Mouse (Mus musculus): ENCODE data around the gene Tada2b. TPM values are rescaled to one million over a fixed set of nuclear protein-coding genes. Genes with fewer than 3 reads are reported as not detected.

Gene Tada2b
- polyA plus RNA-seq, 1 experiment from 2014 or later = 1.5 TPM

DNA sequence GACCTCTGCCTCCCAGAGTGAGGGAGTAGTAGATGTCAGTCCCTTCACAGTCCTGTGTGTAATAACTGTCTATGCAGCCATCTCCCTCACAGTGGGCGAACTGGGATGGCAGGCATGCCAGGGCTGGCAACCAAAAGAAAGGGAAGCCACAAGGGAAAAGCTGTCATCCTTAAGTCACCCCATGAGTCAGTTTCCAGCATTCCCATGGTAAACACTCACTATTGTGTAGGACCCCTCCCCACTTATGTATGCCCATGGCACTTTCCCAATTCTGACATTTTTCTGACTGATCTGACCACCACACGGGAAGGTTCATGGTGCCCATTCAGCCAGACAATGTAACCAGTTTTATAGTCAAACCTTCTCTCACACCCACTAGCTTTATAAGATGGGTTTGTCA, 23.4 kb downstream of the Tada2b start:
- TF ChIP-seq CTCF (IDR thresholded peaks at IDR 0.05; ENCODE audit: low read depth) (no peak), EP300 (optimal IDR thresholded peaks at IDR 0.05) (no peak)
- H3K27ac ChIP-seq (replicated peaks) = no peak overlapping the region
- H3K9ac ChIP-seq (ENCODE audit: low read length) = no peak overlapping the region
- no peak overlapping the region for H3K4me2 ChIP-seq (replicated peaks; ENCODE audit: low read depth)
- no peak for DNase-seq (ENCODE audit: low spot score)
- no peaks in the 10 kb centered on the region for H3K9me3 ChIP-seq (ENCODE audit: control insufficient read depth, low read length)
- 88% methylated on average over 2 of the region's 2 CpGs for WGBS
- no peaks in the 10 kb centered on the region for H3K36me3 ChIP-seq (ENCODE audit: control insufficient read depth, insufficient read depth, low read length)
- ATAC-seq (ENCODE audit: low FRiP score, low TSS enrichment) = no peak
- no peaks in the 10 kb centered on the region for H3K27me3 ChIP-seq (ENCODE audit: control insufficient read depth, insufficient read depth, low read length)
- H3K4me3 ChIP-seq (ENCODE audit: low read depth, low read length) = no peak overlapping the region
- H3K4me1 ChIP-seq (replicated peaks; ENCODE audit: control insufficient read depth, insufficient read depth) = no peaks in the 10 kb centered on the region; the same call in 1 of the 2 replicates

DNA sequence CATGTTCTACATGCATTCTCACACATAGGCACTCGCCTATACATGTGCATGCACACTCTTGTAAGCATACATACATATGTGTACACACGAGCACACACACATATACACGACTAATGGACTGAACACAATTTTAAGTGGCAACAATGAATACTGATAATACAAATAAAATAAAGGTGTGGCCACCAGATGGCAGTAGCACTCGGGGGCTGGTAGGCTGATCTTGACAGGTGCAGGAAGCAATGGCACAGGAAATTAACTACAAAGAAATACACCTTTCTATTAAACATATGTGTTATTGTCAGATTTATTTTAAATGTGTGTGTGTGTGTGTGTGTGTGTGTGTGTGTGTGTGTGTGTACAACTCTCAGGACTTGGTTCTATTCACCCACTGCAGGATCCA, 25.2 kb downstream of the Tada2b start:
- H3K4me2 ChIP-seq (replicated peaks; ENCODE audit: low read depth) = no peak overlapping the region
- no peaks in the 10 kb centered on the region for H3K9me3 ChIP-seq (ENCODE audit: control insufficient read depth, low read length)
- no peaks in the 10 kb centered on the region for H3K36me3 ChIP-seq (ENCODE audit: control insufficient read depth, insufficient read depth, low read length)
- DNase-seq (ENCODE audit: low spot score) = peak; percentile 64
- 0 out of 2 replicates have a peak, but pooled peaks have one; percentile 12 for ATAC-seq (ENCODE audit: low FRiP score, low TSS enrichment)
- no peaks in the 10 kb centered on the region for H3K27me3 ChIP-seq (ENCODE audit: control insufficient read depth, insufficient read depth, low read length)
- no peak overlapping the region for H3K4me3 ChIP-seq (ENCODE audit: low read depth, low read length)
- no peaks in the 10 kb centered on the region for H3K4me1 ChIP-seq (replicated peaks; ENCODE audit: control insufficient read depth, insufficient read depth)
- H3K27ac ChIP-seq (replicated peaks) = no peak overlapping the region
- TF ChIP-seq CTCF (IDR thresholded peaks at IDR 0.05; ENCODE audit: low read depth) = peak; percentile 85
- TF ChIP-seq EP300 (optimal IDR thresholded peaks at IDR 0.05) = no peak
- 16% methylated on average over 4 of the region's 4 CpGs for WGBS
- H3K9ac ChIP-seq (ENCODE audit: low read length) = no peak overlapping the region

DNA sequence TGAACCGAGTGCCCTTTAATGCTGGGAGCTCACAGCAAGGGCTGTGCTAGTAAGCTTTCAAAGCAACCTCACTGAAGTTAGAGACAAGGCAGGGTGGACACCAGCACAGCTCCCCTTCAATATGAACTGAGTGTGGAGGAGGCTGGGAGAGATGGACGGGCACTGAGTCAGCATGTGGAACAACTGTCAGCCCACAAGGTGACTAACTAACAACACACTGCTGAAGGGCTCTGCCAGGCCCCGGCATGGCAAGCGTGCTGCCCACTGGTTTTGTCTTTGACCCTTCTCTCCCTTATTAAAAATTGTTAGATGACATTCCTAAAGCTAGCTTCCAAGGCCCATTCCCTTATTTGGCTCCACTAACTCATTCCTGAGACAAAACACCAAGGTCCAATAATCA, 26.4 kb downstream of the Tada2b start:
- TF ChIP-seq CTCF (IDR thresholded peaks at IDR 0.05; ENCODE audit: low read depth) (no peak), EP300 (optimal IDR thresholded peaks at IDR 0.05) (no peak)
- no peaks in the 10 kb centered on the region for H3K27me3 ChIP-seq (ENCODE audit: control insufficient read depth, insufficient read depth, low read length)
- no peak for ATAC-seq (ENCODE audit: low FRiP score, low TSS enrichment)
- H3K4me2 ChIP-seq (replicated peaks; ENCODE audit: low read depth) = no peak overlapping the region
- no peaks in the 10 kb centered on the region for H3K9me3 ChIP-seq (ENCODE audit: control insufficient read depth, low read length)
- H3K4me3 ChIP-seq (ENCODE audit: low read depth, low read length) = no peak overlapping the region
- H3K9ac ChIP-seq (ENCODE audit: low read length) = no peak overlapping the region
- no peak overlapping the region for H3K27ac ChIP-seq (replicated peaks)
- no peaks in the 10 kb centered on the region for H3K36me3 ChIP-seq (ENCODE audit: control insufficient read depth, insufficient read depth, low read length)
- WGBS = 74% methylated on average over 4 of the region's 4 CpGs
- DNase-seq (ENCODE audit: low spot score) = no peak
- no peaks in the 10 kb centered on the region for H3K4me1 ChIP-seq (replicated peaks; ENCODE audit: control insufficient read depth, insufficient read depth)

DNA sequence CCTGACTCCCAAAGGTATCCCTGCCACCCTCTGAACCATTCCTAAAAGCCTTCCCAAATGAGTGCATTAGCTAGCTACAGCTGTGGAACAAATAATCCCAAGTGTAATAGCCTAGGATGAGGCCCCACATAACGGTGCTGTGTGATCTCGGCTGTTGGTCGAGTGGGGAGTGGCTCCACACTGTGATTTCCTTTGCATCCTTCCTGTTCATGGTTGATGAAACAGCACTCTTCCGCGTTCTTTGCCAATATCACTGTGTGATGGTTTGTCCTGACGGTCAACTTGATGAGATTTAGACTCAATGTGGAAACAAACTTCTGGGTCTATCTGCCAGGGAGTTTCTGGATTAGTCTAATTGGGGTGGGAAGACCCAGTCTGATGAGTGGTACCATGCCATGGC, 31.3 kb downstream of the Tada2b start:
- H3K9me3 ChIP-seq (ENCODE audit: control insufficient read depth, low read length) = no peaks in the 10 kb centered on the region
- 73% methylated on average over 6 of the region's 6 CpGs for WGBS

DNA sequence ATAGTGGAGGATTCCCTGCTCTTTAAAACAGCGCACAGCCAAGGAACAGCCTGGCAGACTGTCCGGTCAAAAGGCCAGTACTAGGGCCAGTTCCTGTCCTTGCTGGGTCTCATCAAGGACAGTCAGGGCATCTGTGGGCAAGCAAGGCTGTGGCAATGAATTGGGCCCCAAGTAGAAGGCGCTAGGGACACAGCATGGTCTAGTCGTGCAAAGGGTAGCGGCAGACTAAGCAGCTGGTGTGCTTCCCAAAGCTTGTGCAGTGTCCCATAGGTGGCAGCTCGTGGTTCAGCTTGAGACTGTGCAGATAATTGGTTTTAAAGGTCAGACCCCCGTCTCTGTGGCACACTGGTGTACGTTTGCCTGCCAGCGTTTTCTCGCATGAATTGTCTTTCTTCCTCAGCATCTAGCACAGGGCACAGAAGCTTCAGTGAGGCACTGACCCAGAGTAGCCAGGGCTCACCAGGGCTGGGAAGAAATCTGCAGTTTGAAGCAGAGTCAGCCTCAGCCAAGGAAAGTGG, 32.2 kb downstream of the Tada2b start:
- H3K4me1 ChIP-seq (replicated peaks; ENCODE audit: control insufficient read depth, insufficient read depth) = no peaks in the 10 kb centered on the region
- H3K27ac ChIP-seq (replicated peaks) = no peak overlapping the region
- ATAC-seq (ENCODE audit: low FRiP score, low TSS enrichment) (no peak), DNase-seq (ENCODE audit: low spot score) (no peak)
- H3K36me3 ChIP-seq (ENCODE audit: control insufficient read depth, insufficient read depth, low read length) = no peaks in the 10 kb centered on the region
- H3K4me2 ChIP-seq (replicated peaks; ENCODE audit: low read depth) = no peak overlapping the region
- 71% methylated on average over 10 of the region's 10 CpGs for WGBS
- no peak overlapping the region for H3K4me3 ChIP-seq (ENCODE audit: low read depth, low read length)
- no peak for TF ChIP-seq CTCF (IDR thresholded peaks at IDR 0.05; ENCODE audit: low read depth)
- TF ChIP-seq EP300 (optimal IDR thresholded peaks at IDR 0.05) = no peak
- no peaks in the 10 kb centered on the region for H3K9me3 ChIP-seq (ENCODE audit: control insufficient read depth, low read length)
- H3K9ac ChIP-seq (ENCODE audit: low read length) = no peak overlapping the region
- H3K27me3 ChIP-seq (ENCODE audit: control insufficient read depth, insufficient read depth, low read length) = no peaks in the 10 kb centered on the region

More for the DNA sequence above, 31.3 kb downstream of the Tada2b start:
- no peak for ATAC-seq (ENCODE audit: low FRiP score, low TSS enrichment)
- TF ChIP-seq CTCF (IDR thresholded peaks at IDR 0.05; ENCODE audit: low read depth) (no peak), EP300 (optimal IDR thresholded peaks at IDR 0.05) (no peak)
- no peaks in the 10 kb centered on the region for H3K4me1 ChIP-seq (replicated peaks; ENCODE audit: control insufficient read depth, insufficient read depth)
- H3K27ac ChIP-seq (replicated peaks) = no peak overlapping the region
- no peak for DNase-seq (ENCODE audit: low spot score)
- no peaks in the 10 kb centered on the region for H3K36me3 ChIP-seq (ENCODE audit: control insufficient read depth, insufficient read depth, low read length)
- H3K27me3 ChIP-seq (ENCODE audit: control insufficient read depth, insufficient read depth, low read length) = no peaks in the 10 kb centered on the region
- no peak overlapping the region for H3K9ac ChIP-seq (ENCODE audit: low read length)
- no peak overlapping the region for H3K4me2 ChIP-seq (replicated peaks; ENCODE audit: low read depth)
- no peak overlapping the region for H3K4me3 ChIP-seq (ENCODE audit: low read depth, low read length)

DNA sequence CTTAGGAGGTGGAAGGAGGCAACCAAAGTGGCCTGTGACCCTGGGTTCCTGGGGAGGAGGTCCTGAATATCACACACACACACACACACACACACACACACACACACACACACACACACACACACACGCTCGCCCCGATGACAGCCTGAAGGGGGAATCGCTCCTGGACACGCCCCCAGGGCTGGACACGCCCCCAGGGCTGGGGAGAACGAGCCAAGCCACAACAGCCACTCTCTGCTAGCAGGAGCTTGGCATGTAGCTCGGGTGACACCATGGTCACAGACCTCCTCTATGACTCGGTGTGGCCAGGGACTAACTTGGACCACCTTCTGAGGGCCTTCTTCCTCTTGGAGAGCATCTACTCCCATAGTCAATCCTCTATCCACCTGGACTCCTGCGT, 33.0 kb downstream of the Tada2b start:
- H3K27me3 ChIP-seq (ENCODE audit: control insufficient read depth, insufficient read depth, low read length) = no peaks in the 10 kb centered on the region
- DNase-seq (ENCODE audit: low spot score) (peak; percentile 48), ATAC-seq (ENCODE audit: low FRiP score, low TSS enrichment) (no peak)
- no peak overlapping the region for H3K9ac ChIP-seq (ENCODE audit: low read length)
- no peak overlapping the region for H3K27ac ChIP-seq (replicated peaks)
- no peak overlapping the region for H3K4me3 ChIP-seq (ENCODE audit: low read depth, low read length)
- 18% methylated on average over 9 of the region's 10 CpGs for WGBS
- TF ChIP-seq CTCF (IDR thresholded peaks at IDR 0.05; ENCODE audit: low read depth) (no peak), EP300 (optimal IDR thresholded peaks at IDR 0.05) (no peak)
- no peaks in the 10 kb centered on the region for H3K36me3 ChIP-seq (ENCODE audit: control insufficient read depth, insufficient read depth, low read length)
- H3K4me2 ChIP-seq (replicated peaks; ENCODE audit: low read depth) = no peak overlapping the region
- no peaks in the 10 kb centered on the region for H3K4me1 ChIP-seq (replicated peaks; ENCODE audit: control insufficient read depth, insufficient read depth)
- H3K9me3 ChIP-seq (ENCODE audit: control insufficient read depth, low read length) = no peaks in the 10 kb centered on the region
